Mouse (Mus musculus): ENCODE results near the gene Qk. TPM values are rescaled to one million over a fixed set of nuclear protein-coding genes. Genes with fewer than 3 reads are reported as not detected.

The Qk gene
- polyA plus RNA-seq, 1 experiment from 2014 or later, result 44.5 TPM

DNA sequence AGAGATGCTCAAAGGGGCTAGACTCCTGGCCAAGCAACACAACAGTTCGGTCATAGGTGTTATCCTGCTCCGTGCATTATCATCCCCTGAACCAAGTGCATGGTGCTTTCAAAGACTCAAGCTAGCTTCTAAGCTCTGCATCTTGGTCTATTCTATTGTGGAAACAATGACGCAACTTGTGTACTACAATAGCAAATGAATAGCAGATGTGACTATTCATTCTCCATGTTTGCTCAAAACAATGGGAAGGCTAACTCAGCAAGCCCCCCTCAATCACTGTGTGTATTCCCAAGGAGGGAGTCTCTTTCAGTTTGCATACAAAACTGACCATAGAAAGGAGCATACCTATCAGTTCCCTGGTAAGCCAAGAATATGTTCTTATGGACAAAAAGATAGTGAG is 121.4 kb downstream of the Qk start:
- Histone ChIP-seq H3K36me3 (peaks cover 39% of the 10 kb centered on the region), H3K9me3 (no peaks in the 10 kb centered on the region), H3K27me3 (ENCODE audit: insufficient read depth, poor library complexity, severe bottlenecking) (no peaks in the 10 kb centered on the region), H3K27ac (no peak overlapping the region), H3K4me3 (no peak overlapping the region), H3K4me1 (no peaks in the 10 kb centered on the region)
- DNase-seq (ENCODE audit: low spot score), result no peak
- 92% methylated on average over 3 of the region's 3 CpGs for WGBS

- H3K36me3 ChIP-seq, result peaks cover 22% of the 10 kb centered on the region
- H3K27ac ChIP-seq, result no peak overlapping the region
- no peaks in the 10 kb centered on the region for H3K9me3 ChIP-seq
- no peak for DNase-seq (ENCODE audit: low spot score)
- WGBS, result 92% methylated on average over 6 of the region's 6 CpGs
- no peaks in the 10 kb centered on the region for H3K27me3 ChIP-seq (ENCODE audit: insufficient read depth, poor library complexity, severe bottlenecking)
- H3K4me1 ChIP-seq, result no peaks in the 10 kb centered on the region
- no peak overlapping the region for H3K4me3 ChIP-seq
Measured at GRCm38 (mm10) chr17:10195703-10196102, 124.0 kb downstream of the Qk start.

DNA sequence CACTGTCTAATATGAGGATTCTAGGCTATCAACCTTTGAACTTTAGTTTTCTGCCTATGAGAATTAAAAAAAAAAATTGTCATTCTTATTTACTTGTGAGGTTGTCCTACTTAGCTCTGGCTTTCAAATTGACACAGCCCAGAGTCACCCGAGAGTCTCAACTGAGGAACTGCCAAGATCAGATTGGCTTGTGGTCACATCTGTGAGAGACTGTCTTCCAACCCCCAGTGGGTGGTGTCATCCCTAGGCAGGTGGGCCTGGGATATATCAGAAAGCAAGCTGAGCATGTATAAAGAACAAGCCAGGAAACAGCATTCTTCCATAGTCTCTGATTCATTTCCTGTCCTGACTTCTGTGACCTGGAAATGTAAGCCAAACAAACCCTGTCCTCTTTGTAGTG is 128.8 kb downstream of the Qk start:
- peaks cover 2% of the 10 kb centered on the region; the same call in 1 of the 2 replicates for H3K36me3 ChIP-seq
- H3K27me3 ChIP-seq (ENCODE audit: insufficient read depth, poor library complexity, severe bottlenecking), result no peaks in the 10 kb centered on the region
- H3K9me3 ChIP-seq, result no peaks in the 10 kb centered on the region
- peaks cover 11% of the 10 kb centered on the region; the same call in 1 of the 2 replicates for H3K4me1 ChIP-seq
- H3K4me3 ChIP-seq, result no peak overlapping the region
- DNase-seq (ENCODE audit: low spot score), result no peak
- 64% methylated on average over 1 of the region's 1 CpGs for WGBS
- no peak overlapping the region for H3K27ac ChIP-seq

DNA sequence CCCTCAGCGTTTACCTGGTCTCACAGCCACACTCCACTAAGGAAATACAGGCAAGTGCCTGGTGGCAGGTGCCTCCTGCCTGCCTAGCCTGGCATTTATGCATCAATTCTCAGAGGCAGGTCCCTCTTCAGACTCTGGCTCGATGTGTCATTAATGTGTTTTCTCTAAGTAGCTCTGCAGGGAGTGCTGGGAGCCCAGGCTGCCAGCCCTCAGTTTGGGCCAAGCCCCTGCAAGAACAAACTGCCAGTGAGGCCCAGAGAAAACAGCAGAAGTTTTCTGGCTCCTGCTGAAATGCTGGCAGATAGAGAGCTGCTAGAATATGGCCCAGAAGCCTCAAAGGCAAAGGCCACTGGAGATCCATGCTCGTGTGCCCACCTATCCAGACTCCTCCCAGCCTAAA is 131.2 kb downstream of the Qk start:
- Histone ChIP-seq H3K9me3 (no peaks in the 10 kb centered on the region), H3K4me1 (peaks cover 11% of the 10 kb centered on the region; the same call in 1 of the 2 replicates), H3K27ac (0 out of 2 replicates have a peak overlapping the region, but pooled peaks have one; percentile 3), H3K4me3 (no peak overlapping the region), H3K27me3 (ENCODE audit: insufficient read depth, poor library complexity, severe bottlenecking) (no peaks in the 10 kb centered on the region), H3K36me3 (no peaks in the 10 kb centered on the region)
- no peak for DNase-seq (ENCODE audit: low spot score)
- 64% methylated on average over 3 of the region's 3 CpGs for WGBS

DNA sequence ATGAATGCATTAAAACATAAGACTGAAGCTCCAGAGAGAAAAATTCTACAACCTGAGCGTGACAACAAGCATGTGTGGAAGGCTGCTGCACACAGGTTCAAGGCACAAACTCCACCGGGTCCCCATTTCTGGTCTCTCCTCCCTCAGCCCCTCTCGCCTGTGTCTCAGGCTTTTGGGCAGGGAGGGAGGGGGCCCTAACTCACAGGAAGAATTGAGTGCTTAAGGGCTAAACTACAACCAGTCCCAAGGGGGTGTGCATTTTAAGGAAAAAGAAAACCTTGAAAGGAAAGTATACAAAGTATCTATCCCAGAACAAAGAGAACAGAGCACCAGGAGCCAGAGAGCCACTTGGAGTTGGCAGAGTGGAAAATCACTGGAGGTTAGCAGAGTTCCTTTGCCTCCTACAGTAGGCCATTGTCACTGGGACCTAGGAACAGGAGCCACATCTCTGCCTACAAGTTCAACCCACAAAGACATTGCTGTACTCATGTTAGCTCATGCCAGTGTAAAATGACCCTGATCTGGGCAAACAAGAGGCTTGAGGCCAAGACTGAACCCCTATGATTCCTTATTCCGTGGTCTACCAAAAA is 132.1 kb downstream of the Qk start:
- H3K27me3 ChIP-seq (ENCODE audit: insufficient read depth, poor library complexity, severe bottlenecking), result no peaks in the 10 kb centered on the region
- H3K9me3 ChIP-seq, result no peaks in the 10 kb centered on the region
- H3K4me1 ChIP-seq, result peaks cover 11% of the 10 kb centered on the region; the same call in 1 of the 2 replicates
- whole genome bisulfite sequencing, result 85% methylated on average over 4 of the region's 4 CpGs
- H3K36me3 ChIP-seq, result no peaks in the 10 kb centered on the region
- peak; percentile 64 for DNase-seq (ENCODE audit: low spot score)
- no peak overlapping the region for H3K4me3 ChIP-seq
- no peak overlapping the region for H3K27ac ChIP-seq

DNA sequence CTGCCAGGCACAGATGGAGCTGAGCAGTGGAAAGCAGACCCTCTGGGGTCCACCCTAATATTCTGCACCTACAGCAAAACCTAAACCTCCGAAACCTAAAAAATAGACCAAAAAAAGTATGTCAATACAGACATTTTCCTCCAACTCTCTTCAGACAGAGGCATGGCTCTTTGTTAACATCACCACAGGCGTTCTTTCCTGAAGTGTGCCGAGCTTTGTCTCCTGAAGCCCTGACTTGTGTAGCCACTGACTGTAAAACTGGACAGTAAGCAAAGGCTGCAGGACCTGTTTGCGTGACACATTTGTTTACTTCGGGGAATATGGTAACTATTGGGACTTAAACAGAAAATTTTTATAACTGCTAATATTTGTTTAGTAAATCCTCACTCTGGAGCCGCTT is 137.9 kb downstream of the Qk start:
- no peak for DNase-seq (ENCODE audit: low spot score)
- no peaks in the 10 kb centered on the region for H3K9me3 ChIP-seq
- WGBS, result 73% methylated on average over 6 of the region's 6 CpGs
- H3K4me3 ChIP-seq, result no peak overlapping the region
- H3K27ac ChIP-seq, result no peak overlapping the region
- no peaks in the 10 kb centered on the region; the same call in 1 of the 2 replicates for H3K4me1 ChIP-seq
- H3K36me3 ChIP-seq, result no peaks in the 10 kb centered on the region
- no peaks in the 10 kb centered on the region for H3K27me3 ChIP-seq (ENCODE audit: insufficient read depth, poor library complexity, severe bottlenecking)

DNA sequence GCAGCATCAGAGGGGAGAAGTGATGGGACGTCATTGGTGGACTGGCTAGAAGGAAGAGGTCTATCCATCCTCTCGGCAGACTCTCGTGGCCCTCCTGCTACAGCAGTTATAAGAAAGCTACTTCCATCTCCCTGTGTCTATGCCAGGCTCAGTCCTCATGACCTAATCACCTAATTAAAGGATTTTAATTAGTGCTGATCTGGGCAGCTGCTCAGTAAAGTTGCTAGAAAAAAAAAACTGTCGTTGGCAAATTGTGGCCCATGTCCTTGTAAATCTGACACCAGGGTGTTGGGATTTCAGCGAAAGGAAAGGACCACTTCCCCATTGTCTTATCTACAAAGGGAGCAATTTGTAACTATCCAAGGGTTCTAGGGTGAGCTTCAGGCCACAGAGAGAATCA is 142.6 kb downstream of the Qk start:
- Histone ChIP-seq H3K4me1 (no peaks in the 10 kb centered on the region), H3K27ac (no peak overlapping the region), H3K36me3 (no peaks in the 10 kb centered on the region), H3K27me3 (ENCODE audit: insufficient read depth, poor library complexity, severe bottlenecking) (no peaks in the 10 kb centered on the region), H3K4me3 (no peak overlapping the region), H3K9me3 (no peaks in the 10 kb centered on the region)
- WGBS, result 56% methylated on average over 5 of the region's 5 CpGs
- no peak for DNase-seq (ENCODE audit: low spot score)

DNA sequence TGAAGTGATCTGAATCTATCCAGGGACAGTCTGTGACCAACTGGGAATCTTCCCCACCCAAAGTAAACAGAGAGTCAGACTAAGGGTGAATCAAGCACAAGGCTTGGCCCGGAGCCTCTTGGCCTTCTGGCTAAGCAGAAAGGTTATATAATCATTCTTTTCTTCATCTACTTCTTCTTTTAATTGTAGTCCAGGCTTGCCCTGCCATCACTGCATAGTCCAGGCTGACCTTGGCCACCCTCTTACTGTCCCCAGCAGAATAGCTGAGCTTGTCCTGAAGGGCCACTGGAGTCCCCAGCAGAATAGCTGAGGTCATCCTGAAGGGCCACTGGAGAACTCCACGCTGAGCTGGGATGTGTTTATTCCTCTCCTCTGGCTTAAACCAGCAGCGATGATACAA is 158.4 kb downstream of the Qk start:
- peaks cover 5% of the 10 kb centered on the region; the same call in 1 of the 2 replicates for H3K4me1 ChIP-seq

DNA sequence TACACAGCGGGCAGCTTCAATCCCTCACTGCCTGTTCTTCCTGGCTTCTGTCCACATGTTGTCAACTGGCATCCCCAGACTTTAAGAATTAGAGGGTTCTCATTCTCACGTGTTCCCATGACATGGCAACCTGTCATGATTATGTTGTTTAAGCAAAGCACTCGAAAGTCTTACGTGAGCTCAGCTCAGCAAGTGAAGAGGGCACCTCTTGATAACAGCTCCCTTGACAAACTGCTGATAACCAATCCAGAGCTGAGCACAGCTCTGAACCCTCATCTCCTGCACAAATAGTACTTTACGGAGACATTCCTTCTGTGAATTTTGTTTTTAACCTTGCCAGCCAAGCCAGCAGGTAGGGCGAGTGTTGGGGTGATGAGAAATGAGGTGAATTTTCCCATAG is 159.2 kb downstream of the Qk start:
- no peak for DNase-seq (ENCODE audit: low spot score)
- WGBS, result 51% methylated on average over 6 of the region's 6 CpGs
- H3K4me1 ChIP-seq, result peaks cover 5% of the 10 kb centered on the region; the same call in 1 of the 2 replicates

More for the DNA sequence above, 158.4 kb downstream of the Qk start:
- Histone ChIP-seq H3K9me3 (no peaks in the 10 kb centered on the region), H3K36me3 (no peaks in the 10 kb centered on the region; the same call in 1 of the 2 replicates), H3K27me3 (ENCODE audit: insufficient read depth, poor library complexity, severe bottlenecking) (no peaks in the 10 kb centered on the region), H3K27ac (no peak overlapping the region), H3K4me3 (no peak overlapping the region)
- 84% methylated on average over 3 of the region's 3 CpGs for WGBS
- no peak for DNase-seq (ENCODE audit: low spot score)

DNA sequence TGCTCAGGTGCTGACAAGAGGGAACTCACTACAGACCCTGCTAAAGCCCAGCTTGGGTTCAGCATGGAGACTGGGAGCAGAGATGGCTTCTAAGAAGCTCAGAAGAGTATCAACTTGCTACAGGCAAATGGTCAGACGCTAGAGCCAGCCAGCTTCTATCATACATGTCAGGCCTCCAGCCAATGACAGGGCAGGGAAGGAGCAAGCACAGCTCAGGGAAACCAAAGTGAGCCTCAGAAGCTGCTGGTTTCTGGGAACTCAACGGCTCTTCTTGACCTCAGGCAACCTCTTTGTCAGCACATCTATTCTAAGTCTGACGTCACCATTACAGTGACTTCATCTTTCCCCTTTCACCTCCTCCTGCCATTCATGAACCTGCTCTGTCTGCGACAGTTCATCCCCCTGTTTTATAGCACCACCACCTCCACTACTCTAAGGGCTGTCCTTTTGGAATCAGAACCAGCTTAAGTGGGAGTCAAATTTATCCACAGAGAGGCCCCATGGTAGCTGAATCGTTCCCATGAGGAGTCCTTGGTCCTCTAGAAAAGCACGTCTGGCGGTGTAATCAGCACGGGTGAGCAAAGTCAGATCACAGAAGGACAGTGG is 166.7 kb downstream of the Qk start:
- Histone ChIP-seq H3K36me3 (no peaks in the 10 kb centered on the region; the same call in 1 of the 2 replicates), H3K27me3 (ENCODE audit: insufficient read depth, poor library complexity, severe bottlenecking) (no peaks in the 10 kb centered on the region), H3K4me1 (peaks cover 36% of the 10 kb centered on the region), H3K4me3 (no peak overlapping the region), H3K27ac (peak overlapping the region; percentile 17), H3K9me3 (no peaks in the 10 kb centered on the region)
- 35% methylated on average over 8 of the region's 8 CpGs for WGBS
- peak; percentile 76 for DNase-seq (ENCODE audit: low spot score)

More for the DNA sequence above, 159.2 kb downstream of the Qk start:
- Histone ChIP-seq H3K27me3 (ENCODE audit: insufficient read depth, poor library complexity, severe bottlenecking) (no peaks in the 10 kb centered on the region), H3K9me3 (no peaks in the 10 kb centered on the region), H3K4me3 (no peak overlapping the region), H3K27ac (no peak overlapping the region), H3K36me3 (no peaks in the 10 kb centered on the region; the same call in 1 of the 2 replicates)

Measured in heart, embryonic 10.5 days (tissue).